Mouse (Mus musculus) splenic B cell, adult 2 months (primary cell): ENCODE data around the gene Phf19.
A peak's percentile ranks its signal among the peaks of the same experiment; 100 is the strongest.

Experiments used
- DNase-seq: peaks from one replicate; pipeline ENCODE4 v3.0.0-alpha.2; 2011; ENCODE audit warnings: low read depth, low spot score
- H3K27me3 ChIP-seq: 2 replicates; pipeline ENCODE4 v1.6.1; 2012; ENCODE audit warnings: mild to moderate bottlenecking, low read length, moderate library complexity, mixed read lengths; ENCODE audit not compliant: control insufficient read depth, poor library complexity, insufficient read depth, severe bottlenecking
- H3K36me3 ChIP-seq: 2 replicates; pipeline ENCODE4 v1.6.1; 2012; ENCODE audit warnings: mild to moderate bottlenecking, low read length, moderate library complexity, mixed read lengths; ENCODE audit not compliant: control insufficient read depth, poor library complexity, insufficient read depth, severe bottlenecking

Phf19 gene

DNA sequence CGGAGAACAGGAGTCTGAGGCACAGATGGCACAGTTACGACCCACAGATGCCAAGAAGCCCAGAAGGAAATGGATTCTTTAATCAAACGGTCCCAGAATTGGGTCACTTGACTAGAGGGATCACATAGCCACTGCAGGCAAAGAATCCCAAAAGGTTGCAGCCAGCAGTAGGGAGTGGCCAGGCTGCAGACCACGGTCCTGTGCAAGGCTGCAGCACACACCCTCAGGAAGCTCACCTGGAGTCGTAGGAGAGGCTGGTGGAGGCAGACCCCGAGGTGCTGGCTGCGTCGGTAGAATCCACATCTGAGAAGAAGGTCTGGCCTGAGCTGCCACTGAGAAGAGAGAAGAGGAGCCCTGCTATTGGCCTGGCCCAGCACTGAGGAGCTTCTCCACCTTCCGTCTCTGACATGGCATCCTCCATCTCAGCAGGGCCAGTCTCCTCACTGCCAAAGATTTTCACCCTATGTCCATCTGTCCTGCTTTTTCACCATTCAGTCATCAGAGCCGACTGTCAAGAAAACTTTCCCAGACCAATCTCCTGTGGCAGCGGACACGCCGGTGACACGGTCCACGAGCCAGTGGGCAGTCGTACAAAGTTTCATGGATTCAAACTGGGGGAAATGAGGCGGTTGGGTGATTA lies 16.9 kb downstream of the Phf19 start:
- DNase-seq: no peak
- Histone ChIP-seq H3K36me3 (no peaks in the 10 kb centered on the region), H3K27me3 (no peaks in the 10 kb centered on the region)

DNA sequence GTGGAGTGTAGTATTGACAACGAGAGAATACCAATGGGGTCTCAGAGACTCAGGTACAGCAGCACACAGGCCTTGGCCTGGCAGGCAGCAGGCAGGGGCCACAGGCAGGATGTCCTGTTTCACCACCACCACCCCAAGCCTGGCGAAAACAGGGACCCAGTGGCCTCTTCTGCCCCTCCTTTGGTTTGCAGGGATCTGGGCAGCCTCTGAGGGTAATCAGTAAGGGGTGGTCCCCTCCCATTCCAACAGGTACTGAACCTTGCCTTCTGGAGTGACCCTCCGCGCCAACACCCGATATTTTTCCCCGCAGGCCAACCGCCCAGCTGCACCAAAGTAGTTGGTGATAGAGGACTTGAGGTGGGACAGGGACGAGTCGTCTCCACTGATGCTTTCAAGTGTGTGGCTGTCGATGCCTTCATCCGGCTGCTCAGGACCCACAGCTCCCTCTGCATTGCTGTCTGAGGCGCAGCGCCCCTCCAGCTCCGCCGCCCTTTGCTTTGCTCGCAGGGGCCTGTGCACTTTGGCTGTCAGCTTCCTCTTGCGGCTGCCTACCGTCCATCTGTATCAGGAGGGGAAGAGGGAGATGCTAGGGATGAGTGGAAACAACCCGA lies 18.2 kb downstream of the Phf19 start:
- no peak for DNase-seq
- H3K36me3 ChIP-seq: no peaks in the 10 kb centered on the region
- no peaks in the 10 kb centered on the region for H3K27me3 ChIP-seq

DNA sequence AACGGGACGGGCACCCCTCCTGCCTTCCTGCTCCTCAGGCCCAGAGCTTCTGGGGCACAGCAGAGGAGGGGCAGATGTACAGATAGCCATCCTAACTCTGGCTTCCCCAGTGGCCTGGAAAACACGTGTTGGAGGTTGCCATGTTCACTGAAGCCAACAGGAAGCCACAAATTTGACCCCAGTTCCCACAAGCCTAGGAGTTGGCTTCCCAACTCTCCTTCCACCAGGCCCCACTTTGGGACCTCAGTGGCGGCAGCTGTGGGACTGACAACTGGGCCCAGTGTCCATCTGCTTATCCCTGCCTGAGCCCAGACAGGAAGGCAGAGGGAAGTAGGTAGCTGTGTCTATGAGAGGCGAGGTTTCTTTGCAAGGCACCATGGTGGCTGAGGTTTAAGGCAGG lies 19.9 kb downstream of the Phf19 start:
- Histone ChIP-seq H3K36me3 (no peaks in the 10 kb centered on the region), H3K27me3 (no peaks in the 10 kb centered on the region)
- no peak for DNase-seq

DNA sequence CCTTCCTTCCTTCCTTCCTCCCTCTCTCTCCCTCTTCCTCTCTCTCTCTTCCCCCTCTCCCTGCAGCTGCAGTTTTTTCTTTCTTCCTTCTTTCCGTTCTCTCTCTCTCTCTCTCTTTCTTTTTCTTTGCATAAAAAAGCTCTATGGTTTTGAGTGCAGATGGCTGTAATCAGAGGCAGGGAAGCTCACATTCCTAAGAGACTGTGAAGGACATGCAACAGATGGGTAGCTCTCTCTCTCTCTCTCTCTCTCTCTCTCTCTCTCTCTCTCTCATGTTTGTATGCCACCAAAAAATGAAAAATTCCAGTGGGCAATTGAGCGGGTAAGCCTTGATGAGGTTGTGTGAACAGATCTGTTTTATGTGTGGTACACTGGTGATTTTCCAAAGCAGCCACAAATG lies 29.6 kb downstream of the Phf19 start:
- no peaks in the 10 kb centered on the region for H3K27me3 ChIP-seq
- H3K36me3 ChIP-seq: no peaks in the 10 kb centered on the region
- no peak for DNase-seq

DNA sequence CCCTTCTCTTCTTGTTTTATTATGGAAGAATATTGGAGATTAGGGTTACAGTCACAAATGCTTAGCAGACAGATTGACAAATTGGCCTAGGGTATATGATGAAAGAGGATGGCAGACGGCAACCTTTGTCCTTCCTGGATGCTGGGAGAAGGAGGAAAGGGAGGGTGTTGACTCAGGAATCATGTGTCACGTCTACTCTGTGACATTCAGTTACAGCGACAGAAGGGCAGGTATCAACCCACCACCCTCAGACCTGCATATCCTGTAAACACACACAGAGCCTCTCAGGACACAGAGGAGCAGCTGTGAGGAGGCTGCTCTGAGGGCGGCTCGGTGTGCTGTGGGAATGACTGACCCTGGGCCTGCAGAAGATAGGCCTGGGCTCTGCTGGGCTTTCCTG lies 30.6 kb downstream of the Phf19 start:
- Histone ChIP-seq H3K36me3 (no peaks in the 10 kb centered on the region), H3K27me3 (no peaks in the 10 kb centered on the region)
- no peak for DNase-seq

DNA sequence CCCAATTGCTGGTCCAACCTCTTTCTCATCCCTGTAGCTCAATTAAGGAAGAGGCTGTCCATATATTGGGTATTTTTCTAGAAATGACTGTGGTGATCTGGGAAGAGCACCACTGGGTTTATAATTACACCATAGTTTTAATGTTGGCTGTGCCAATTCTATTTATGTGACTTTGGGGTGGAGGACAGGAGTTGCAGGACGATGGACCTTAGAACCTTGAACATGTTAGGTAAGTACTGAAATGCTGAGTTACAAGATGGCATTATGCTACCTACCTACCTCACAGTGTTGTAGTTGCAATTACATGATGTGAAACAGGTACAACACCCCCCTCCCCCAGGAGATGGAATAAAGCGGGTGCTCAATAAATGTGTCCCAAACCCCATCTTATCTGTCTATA lies 31.1 kb downstream of the Phf19 start:
- H3K27me3 ChIP-seq: no peaks in the 10 kb centered on the region
- no peaks in the 10 kb centered on the region for H3K36me3 ChIP-seq
- no peak for DNase-seq

DNA sequence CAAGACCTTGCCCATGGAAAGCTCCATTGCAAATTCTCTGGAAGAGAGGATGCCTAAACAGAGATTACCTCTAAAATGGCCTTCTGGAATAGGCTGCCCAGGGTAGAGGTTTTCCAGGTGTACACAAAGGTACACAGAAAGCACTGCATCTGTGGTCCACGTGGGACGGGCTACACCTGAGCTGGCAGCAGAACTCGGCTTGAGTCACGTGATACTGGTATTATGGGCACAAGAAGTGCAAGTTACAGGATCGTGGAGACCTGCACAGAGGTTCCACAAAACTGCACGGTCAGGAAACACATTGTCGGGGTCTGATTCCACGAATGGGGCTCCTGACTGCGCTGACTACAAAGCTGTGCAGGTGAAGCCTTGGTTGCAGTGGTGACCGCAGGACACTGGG lies 33.8 kb downstream of the Phf19 start:
- H3K36me3 ChIP-seq: no peaks in the 10 kb centered on the region
- H3K27me3 ChIP-seq: no peaks in the 10 kb centered on the region
- no peak for DNase-seq

DNA sequence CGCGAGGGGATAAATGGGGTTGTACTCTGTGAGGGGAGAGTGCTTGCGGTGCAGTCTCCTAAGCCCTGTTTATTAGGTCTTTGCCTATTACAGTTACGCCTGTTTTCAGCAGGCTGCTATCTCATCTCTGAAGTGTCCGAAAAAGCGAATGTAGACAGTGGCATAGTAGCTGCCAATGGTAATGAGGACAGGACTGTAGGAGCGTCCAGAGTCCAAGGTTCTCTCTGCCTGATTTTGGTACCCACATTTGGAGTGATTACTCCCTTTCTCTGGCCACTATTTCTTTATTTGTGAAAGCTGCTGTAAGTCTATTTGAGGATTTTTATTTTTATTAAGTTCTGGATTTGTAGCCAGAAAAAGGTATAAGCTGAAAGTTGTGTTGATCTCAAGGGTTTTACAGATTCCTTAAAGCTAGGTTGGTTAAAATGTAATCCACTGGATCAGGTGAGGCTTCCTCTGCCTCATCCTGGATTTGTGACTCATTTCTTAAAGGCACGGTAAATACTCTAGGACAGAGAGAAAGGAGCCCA lies 38.9 kb downstream of the Phf19 start, which contains the start of gene Psmd5:
Psmd5 (minus strand) TSS at position 153 of the 530 bp plus-strand sequence.
- Histone ChIP-seq H3K36me3 (no peaks in the 10 kb centered on the region), H3K27me3 (no peaks in the 10 kb centered on the region)
- DNase-seq: no peak

DNA sequence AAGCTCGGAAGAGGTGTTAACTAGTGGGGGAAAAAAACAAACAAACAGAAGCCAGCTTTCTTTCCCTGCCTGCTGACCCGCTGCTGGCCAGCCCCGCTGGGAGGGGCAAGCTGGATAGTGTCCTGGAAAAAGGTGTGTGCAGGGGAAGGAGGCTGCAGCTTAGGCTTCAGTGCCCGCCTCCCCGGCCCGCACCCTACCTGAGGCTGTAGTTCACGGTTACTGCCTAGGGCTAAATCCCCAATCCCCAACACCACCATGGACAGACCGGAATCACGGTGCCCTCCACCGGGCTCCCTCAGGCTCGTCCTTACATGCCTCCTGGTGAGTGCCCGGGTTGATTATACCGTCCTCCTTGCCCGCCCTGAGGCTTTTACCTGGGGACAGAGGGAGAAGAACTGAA lies 39.6 kb downstream of the Phf19 start, which contains the start of gene Cutal:
Cutal (plus strand) TSS at position 126 of the 400 bp plus-strand sequence.
- no peak for DNase-seq
- Histone ChIP-seq H3K27me3 (no peaks in the 10 kb centered on the region), H3K36me3 (no peaks in the 10 kb centered on the region)

DNA sequence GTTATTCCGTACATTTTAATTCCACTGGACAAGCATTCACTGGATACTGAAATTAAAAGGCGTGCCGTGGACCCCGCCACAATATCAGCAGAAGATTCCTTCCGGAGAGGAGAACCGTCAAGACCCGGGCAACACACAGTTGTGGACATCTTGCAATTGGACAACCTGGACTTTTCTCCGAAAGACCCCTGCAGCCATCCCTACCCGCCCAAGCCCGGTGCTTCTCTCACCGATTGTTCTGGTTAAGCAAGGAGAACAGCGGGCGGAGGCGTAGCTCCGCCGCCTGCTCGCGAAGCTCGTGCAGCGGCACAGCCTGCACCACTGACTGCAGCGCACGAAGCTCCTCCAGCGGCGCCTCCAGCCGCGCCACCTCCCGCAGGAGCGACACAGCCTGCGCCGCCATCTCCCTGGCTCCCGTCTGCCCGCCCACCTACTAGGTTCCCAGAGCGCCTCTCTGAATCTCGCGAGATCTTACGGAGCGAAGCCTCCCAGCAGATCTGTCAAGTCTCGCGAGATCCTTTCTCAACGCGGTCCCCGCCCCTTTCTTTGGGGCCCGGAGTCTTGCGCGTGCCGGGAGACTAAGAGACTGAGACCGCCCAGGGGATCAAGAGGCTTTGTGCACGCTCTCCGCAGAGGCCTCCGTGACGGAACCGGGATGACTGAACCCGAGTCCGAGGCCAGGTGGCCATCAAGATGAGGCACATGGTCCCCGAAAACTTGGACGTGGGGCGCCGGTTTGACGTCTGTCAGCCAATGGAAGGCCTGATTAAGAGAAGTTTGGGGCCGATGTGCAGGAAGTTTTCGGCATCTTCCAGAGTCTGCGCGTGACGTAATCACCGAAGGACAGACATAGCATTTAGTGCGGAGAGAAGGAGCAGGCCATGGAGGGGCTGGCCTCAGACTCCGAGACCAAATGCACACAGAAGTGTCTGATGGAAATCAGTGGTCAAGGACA lies 43.0 kb downstream of the Phf19 start:
- peak; percentile 99 for DNase-seq
- Histone ChIP-seq H3K27me3 (no peaks in the 10 kb centered on the region), H3K36me3 (no peaks in the 10 kb centered on the region)

DNA sequence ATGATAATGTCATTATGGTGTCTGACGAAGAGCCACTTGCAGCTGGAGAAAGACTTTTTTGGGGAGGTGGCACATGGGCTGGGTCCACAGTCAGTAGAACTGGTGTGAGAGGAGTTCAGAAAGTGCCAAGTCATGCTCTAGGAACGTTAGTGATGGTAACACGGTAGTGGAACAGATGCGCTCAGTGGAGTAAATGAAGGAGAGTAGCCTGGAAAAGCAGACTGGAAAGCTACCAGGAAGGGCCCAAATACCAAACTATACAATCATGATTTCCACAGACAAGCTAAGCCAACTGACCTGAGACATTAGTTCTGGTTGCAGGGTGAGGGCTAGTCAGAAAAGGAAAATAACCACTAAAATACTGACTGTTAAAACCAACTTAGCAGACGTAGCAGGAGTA lies 44.1 kb downstream of the Phf19 start:
- H3K36me3 ChIP-seq: 0 out of 2 replicates have a peak, but pooled peaks cover 2% of the 10 kb centered on the region
- no peak for DNase-seq
- H3K27me3 ChIP-seq: no peaks in the 10 kb centered on the region

DNA sequence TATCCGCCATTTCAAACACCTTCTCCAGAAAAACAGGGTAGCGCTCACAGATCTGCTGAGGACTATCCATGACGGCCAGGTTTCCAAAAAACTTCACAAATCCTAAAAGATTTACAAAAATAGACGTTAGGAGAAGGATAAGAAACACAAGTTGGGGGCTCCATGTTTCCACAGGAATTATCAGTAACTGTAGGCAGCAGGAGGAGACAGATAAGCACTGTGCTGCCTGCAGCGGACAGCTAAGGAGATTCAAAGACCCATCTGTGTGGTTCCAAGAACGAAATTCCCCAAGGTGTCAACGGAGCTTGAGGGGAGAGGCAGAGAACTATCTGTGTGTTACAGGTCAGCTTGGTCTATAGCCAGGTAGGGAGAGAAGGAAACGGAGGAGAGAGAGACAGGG lies 56.1 kb downstream of the Phf19 start:
- peaks cover 33% of the 10 kb centered on the region for H3K36me3 ChIP-seq
- no peaks in the 10 kb centered on the region for H3K27me3 ChIP-seq
- DNase-seq: no peak

DNA sequence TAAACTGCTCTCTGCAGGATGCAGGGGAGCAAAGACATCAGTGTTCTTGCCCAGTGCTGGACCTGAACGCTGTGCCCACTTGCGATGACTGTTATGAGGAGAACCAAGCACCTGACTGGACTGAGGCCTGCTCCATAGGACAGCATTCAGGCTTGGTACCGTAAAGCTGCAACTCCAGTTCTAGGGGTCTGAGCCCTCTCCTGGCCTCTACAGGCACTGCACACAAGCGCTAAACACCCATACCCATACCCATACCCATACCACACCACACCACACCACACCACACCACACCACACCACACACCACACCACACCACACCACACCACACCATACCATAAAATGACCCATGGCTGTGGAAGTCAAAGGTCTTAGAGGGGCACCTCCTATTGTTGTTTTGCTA lies 58.6 kb downstream of the Phf19 start:
- H3K27me3 ChIP-seq: no peaks in the 10 kb centered on the region
- DNase-seq: peak; percentile 18
- H3K36me3 ChIP-seq: peaks cover 25% of the 10 kb centered on the region

DNA sequence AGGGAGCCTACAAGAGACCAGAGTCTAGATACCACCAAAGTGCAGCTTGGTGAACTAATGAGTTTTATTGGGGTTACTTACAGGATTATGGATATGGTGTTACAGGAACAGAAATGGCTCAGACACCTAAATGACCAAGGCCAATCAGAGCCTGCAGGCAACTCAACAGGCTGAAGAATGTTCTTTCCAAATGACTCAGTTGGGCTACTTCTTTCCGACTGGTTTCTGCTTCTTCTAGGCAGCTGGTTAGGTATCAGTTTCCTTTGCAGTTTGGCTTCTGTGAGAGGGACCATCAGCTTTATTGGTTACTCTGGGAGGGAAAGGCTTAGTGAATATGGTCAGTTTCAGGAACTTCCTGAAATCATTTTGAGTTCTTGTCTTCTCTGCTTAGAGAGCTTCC lies 66.1 kb downstream of the Phf19 start:
- Histone ChIP-seq H3K27me3 (no peaks in the 10 kb centered on the region), H3K36me3 (no peaks in the 10 kb centered on the region)
- no peak for DNase-seq
